Mouse (Mus musculus): ENCODE results near the gene Apol10b. TPM values are rescaled to one million over a fixed set of nuclear protein-coding genes. Genes with fewer than 3 reads are reported as not detected.
"Not testable (repeated sequence)": the region's sequence is repeated elsewhere in the genome, so short reads cannot be mapped to it uniquely, and the experiment has no call there.

Gene Apol10b
- 1 to 10 TPM; 2.1 to 9.7 (median 8.8) TPM for polyA plus RNA-seq (2017; shearing (Covaris generic))

DNA sequence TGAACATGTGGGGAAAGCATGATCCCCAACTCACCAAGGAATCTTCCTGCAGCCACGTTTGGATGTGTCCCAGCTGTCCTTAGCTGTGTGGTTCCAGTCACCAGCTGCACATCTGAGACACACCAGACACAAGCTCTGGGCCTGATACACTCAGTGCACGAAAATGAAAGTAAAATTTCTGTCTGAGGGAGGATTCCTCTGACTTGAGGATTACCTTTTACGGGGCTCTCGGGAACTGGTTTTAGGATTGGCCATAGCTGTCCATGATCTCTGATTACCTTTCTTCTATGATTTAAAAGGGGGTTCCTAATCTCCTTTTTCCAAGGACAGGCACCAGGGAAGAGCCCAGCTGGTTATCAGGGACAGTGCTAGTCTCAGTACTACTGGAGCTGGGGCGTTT is at the start of gene Apol10b:
TSS of gene Apol10b (minus strand) at position 165 of the 400 bp plus-strand sequence.
- no peak for ATAC-seq

DNA sequence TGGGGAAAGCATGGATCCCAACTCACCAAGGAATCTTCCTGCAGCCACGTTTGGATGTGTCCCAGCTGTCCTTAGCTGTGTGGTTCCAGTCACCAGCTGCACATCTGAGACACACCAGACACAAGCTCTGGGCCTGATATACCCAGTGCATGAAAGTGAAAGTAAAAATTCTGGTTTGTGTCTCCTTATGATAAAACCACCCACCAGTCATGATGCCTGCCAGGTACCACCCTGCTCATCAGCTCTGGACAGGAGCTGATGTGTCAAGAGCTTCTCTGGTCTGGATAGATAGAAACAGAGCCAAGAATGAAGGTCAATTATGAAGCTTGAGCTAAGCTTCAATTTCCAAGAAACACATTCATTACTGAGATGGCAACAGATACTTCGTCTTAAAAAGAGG is 47.3 kb upstream of the Apol10b start, which contains the start of gene Apol11b:
TSS of gene Apol11b (minus strand) at position 111 of the 400 bp plus-strand sequence.
- not testable (repeated sequence) for ATAC-seq

DNA sequence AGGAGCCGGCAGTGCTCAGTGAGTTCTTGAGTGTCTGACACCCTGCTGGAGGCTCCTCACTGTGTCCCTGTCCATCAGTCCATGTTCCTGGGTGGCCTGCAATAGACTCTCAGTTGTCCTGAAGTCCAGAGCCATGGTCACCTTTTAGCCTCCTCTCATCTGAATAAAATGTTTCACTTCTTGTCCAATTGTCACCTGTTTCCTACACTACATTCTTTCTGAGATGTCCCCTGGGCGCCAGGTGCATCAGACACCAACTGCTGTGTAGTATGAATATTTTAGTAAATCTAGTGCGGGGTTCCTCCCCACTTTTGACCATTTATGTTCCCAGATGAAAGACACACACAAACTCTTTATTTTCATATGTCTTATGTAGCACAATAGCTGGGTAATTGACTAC is 33.9 kb upstream of the Apol10b start:
- ATAC-seq, result not testable (repeated sequence)

DNA sequence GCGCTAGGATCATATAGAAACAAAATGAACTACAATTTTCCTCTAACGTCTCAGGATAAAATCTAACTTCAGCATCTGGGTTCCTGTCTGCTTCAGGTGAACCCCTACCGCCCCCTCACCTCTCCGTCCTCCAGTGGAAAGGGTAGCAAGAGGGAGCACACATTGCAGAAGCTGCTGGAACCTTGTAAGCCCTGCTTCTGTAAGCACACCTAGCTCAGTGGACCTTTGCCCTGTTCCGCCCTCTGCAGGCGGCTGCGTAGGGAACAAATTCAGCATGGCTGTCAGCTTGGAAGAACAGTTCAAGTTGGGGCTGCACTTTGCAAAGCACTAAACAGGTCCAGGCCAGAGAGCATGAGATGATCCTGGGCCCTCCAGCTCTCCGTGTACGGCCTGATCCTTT is 32.7 kb upstream of the Apol10b start:
- ATAC-seq, result not testable (repeated sequence)

DNA sequence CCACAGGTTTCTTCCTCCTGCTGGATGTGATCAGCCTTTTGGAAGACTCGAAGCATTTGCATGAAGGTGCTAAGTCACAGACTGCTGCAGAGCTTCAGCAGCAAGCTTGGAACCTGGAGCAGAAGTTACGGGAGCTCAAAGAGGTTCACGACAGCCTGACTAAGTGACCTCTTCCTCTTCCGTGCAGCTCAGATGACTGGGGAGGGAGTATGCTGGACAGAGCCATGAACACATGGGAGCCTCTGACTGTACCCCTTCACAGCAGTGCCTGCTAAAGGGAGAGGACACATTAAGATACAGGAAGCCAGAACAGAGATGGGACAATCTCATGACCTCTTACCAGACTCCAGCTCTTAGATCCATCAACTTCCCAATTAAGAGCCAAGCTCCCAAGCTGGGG is 30.5 kb upstream of the Apol10b start:
- ATAC-seq, result not testable (repeated sequence)

DNA sequence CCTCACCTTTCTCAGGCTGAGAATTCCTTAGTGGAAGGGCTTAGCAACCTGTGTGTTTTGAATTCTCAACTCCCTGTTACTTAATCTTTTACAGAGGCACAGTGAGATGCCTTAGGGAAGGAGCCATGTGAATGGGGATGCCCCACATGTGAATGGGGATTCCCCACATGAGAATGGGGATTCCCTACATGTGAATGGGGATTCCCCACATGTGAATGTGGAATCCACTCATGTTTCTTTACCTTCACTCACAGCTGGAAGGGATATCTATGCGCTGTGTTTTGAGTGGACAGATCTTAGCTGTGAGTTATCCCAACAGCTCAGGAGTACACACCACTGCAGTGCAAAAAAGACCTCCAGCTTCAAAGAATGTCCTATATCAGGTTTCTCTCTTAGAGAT is 28.8 kb upstream of the Apol10b start:
- no peak for ATAC-seq

DNA sequence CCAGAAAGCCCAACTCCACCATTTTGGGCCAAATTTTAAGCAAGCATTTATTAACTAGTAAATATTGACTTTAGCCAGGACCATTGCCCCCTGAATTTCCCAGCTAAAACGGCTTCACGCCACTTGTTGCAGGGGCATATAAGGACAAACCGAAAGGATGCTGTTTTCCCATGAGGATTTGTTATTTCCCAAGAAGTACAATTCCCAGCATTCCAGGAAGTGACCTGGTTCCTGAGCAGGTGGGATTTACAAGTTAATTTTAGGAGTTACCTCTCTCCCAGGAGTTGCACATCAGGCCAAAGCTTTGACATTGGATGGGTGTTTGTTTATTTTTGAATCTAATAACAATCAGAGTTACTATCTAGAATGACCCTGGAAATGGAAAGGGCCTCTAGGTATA is 10.1 kb upstream of the Apol10b start:
- ATAC-seq, result no peak

DNA sequence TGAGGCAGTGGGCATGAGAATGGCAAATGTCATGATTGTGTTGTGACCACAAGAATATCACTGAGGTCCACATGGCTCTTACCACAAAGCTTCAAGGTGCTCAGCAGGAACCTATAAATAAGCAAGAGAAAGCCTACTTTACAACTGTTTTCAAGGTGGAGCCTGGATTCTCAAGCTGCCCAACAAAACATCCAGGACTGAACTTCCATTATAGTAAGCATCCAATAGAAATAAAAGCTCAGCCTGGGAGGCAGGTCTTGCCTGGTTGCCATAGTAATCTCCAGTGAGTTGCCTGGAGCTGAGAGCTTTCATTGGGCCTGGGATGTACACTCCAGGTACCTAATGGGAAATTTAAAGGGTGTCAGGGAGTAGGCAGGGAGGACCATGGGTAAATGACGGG is 3.0 kb upstream of the Apol10b start, which contains the start of gene Gm36245:
TSS of gene Gm36245 (plus strand) at position 301 of the 400 bp plus-strand sequence.
- ATAC-seq, result no peak

DNA sequence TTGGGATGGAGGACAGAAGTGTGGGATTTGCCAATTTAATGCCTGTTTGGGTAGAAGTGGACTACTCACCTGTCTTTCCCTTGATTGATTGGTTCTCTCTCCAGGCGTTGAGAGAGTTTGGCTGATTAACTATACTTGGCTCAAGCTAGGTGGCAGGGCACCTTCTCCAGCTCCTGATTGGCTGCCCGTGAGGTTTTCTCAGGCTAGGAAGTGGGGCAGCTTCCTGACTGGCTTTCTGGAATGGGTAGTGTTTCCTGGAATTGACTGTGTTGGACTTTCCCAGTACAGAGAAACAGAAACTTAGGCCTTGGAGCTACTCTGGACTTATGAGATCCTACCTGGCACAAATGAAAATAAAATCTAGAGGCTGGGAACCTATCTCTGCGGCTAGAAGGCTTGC is 2.5 kb upstream of the Apol10b start:
- ATAC-seq, result no peak

DNA sequence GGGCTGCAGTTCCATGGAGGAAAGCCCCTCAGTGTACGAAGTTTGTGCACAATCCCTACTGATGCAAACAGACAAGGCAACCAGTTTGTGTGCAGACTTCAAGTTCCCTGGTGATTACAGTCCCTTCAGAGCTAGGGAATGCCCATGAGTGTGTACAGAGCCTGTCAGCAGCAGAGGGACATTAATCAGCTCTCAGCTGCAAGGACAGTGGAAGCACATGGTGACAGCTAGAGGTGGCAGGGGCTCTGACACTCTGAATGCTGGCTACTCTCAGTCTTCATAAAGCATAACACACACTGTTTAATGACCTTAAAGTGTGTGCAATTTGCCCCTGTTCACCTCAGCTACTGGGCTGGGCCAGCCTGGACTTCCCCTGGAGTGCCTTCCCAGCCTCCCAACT is 2.4 kb downstream of the Apol10b start:
- ATAC-seq, result no peak

DNA sequence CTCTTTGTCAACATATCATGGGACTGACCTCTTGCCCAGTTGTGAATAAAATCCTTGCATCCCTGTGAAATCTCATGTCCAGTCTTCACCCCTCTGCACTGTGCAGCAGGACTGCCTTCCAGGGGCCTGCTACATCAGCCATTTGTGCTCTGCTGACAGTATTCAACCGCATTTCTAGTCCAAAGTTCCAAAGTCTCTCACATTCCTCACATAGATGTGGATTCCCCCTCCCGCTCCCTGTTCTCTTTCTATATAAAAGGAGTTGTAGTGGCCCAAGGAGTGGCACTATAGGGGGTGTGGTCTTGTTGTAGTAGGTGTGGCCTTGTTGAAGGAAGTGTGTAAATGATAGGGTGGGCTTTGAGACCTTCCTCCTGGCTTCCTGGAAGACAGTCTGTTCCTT is 5.0 kb downstream of the Apol10b start:
- ATAC-seq, result no peak

DNA sequence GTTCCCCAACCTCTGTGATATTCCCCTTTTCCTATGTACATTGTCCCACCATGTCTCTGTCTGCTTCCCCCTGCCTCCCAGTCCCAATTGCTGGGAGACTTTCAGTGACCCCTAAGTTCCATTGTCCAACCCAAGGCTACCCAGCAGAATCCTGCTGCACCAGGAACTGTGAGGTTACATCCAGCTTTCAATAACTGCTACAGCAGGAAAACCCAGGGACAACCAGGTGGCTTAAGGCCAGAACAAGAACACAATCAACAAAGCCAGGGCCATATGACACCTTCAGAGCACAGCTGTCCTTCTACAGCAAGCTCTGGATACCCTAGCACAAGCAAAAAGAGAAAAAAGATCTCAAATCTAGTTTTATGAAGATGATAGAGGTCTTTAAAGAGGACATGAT is 6.9 kb downstream of the Apol10b start:
- ATAC-seq, result no peak

DNA sequence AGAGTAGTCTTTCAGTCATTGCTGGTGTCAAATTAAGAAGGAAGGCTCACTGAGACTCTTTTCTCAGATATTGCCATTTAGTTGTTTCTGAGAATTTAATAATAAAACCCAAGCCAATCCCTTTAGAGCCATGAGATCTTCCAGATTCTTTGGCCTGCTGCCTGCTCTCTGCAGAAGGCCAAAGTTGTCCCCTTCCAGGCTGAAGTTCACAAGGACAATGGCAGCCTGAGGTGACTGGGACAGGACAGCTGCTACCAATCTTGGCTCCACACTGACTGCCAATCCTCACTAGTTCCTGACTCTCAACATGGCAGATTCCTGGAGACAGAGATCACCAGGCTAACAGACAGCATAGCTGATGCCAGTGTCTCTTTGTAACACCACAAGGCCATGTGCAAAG is 8.9 kb downstream of the Apol10b start:
- no peak for ATAC-seq

DNA sequence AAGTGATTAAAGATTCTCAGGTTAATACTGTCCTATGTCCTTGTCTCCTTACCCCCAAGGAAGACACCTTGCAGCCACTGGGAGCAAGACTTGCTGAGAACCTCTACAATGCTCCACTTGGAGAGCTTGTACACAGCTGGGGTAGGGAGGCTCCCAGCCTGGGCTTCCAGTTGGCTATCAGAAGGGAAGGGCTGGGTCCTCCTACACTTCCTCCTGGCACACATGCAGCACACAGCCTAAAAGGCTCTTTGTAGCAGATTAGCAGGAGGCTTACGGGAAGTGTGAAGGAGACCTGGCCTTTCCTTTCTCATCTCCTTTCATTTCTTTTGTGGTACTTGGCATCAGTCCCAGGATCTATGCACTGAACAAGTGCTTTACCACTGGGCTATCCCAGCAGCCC is 14.2 kb downstream of the Apol10b start:
- ATAC-seq, result no peak

DNA sequence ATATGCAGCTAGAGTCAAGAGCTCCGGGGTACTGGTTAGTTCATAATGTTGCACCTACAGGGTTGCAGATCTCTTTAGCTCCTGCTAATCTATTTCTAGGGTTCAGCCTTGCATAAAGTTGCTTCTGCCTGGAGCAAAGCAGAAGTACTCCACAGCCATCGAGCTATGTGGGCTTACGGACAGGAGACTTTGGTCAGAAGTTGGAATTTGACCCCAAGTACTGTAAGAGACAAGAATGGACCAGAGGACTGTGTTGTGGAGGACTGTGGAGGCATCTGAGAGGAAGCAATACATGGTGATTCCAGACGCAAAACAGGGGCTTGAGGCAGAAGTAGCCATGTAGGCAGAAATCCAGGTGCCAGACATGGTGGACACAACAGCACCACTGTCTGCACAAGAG is 16.6 kb downstream of the Apol10b start:
- ATAC-seq, result no peak

DNA sequence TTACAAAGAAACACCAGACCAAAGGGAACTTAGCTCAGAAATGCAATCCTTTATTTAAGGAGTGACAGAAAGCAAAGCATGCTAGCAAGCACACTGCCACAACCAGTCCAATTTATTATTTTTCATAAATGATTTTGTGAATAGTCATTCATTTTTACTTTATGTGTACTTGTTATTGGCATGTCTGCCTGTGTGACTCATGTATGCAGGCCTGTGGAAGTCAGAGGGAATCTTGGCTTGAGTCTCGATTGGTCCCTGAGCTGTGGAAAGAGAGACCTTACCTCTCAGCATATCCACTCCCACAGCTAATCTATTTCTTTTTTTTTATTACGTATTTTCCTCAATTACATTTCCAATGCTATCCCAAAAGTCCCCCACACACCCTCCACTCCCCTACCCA is 17.1 kb downstream of the Apol10b start:
- ATAC-seq, result no peak

DNA sequence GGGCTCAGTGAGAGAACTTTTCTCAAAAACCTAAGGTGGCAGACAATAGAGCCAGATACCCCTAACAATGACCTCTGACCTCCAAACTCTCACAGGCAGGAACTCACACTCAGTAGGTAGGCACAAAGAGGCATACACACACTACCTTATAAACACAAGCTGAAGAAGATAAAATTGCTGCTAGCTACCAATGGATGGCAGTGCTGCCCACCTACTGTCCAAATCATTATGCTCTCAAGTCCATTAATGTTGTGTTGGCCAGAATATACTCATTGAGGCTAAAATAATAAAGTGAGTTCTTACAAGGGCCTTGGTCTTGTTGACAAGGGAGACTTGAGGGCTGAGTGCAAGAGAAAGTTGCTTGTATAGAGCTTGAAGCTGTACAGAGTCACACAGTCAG is 32.7 kb downstream of the Apol10b start:
- ATAC-seq, result no peak

DNA sequence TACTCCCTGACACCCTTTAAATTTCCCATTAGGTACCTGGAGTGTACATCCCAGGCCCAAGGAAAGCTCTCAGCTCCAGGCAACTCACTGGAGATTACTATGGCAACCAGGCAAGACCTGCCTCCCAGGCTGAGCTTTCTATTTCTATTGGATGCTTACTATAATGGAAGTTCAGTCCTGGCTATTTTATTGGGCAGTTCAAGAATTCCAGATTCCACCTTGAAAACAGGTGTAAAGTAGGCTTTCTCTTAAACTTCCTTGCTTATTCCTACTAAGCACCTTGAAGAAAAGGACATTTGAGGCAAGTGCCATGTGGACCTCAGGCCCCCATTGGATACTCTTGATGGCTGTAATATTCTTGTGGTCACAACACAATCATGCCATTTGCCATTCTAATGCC is 34.1 kb downstream of the Apol10b start, which contains the start of gene 1700025B11Rik:
TSS of gene 1700025B11Rik (minus strand) at position 101 of the 400 bp plus-strand sequence.
- no peak for ATAC-seq

DNA sequence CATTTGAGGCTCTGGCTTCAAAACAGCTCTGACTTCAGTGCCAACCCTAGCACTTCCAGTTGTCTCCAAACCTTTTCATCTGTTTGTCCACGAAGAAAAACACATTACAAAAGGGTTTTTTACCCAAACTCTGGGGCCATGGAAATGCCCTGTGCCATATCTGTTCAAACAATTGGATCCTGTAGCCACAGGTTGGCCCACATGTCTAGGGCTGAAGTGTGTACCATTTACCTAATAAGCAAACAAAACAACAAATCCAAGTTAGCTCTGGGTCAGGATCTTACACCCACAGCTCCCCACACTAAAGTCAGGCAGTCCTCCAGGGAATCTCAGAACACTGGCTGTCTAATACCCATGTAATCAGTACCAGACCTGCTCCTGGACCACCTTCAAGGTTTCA is 56.7 kb downstream of the Apol10b start:
- ATAC-seq, result not testable (repeated sequence)

Other genes starting within 250 kb of the Apol10b start
- gene Apol7a, start 197.0 kb downstream of the Apol10b start, polyA plus RNA-seq (2017; shearing (Covaris generic)), result not detected
- gene Apol9a, start 185.0 kb downstream of the Apol10b start, polyA plus RNA-seq (2017; shearing (Covaris generic)), result 10 to 100 TPM in 1 of 3 experiments, 1 to 10 TPM in 1, under 1 TPM in 1; 0.49 to 10.2 (median 6.8) TPM
- gene Apol7b, start 148.6 kb downstream of the Apol10b start, polyA plus RNA-seq (2017; shearing (Covaris generic)), result 1 to 10 TPM in 1 of 3 experiments, under 1 TPM in 1, not detected in 1; 0.60 to 1.2 TPM
- not detected for gene Apol10a, start 119.1 kb downstream of the Apol10b start, polyA plus RNA-seq (2017; shearing (Covaris generic))
- not detected for gene Apol11a, start 87.9 kb downstream of the Apol10b start, polyA plus RNA-seq (2017; shearing (Covaris generic))
- gene Apol7c, start 62.8 kb downstream of the Apol10b start, polyA plus RNA-seq (2017; shearing (Covaris generic)), result 1 to 10 TPM in 1 of 3 experiments, not detected in 2; 1.9 TPM
- not detected for gene 1700025B11Rik, start 34.2 kb downstream of the Apol10b start, polyA plus RNA-seq (2017; shearing (Covaris generic))
- not detected for gene Gm36245, start 3.1 kb upstream of the Apol10b start, polyA plus RNA-seq (2017; shearing (Covaris generic))
- under 1 TPM in 2 of 3 experiments, not detected in 1; 0.29 to 0.71 TPM for gene Apol11b, start 47.2 kb upstream of the Apol10b start, polyA plus RNA-seq (2017; shearing (Covaris generic))
- gene Apol7e, start 102.7 kb upstream of the Apol10b start, polyA plus RNA-seq (2017; shearing (Covaris generic)), result 100 to 1,000 TPM in 1 of 3 experiments, 10 to 100 TPM in 2; 64.9 to 108 (median 93.0) TPM
- gene Apol9b, start 132.9 kb upstream of the Apol10b start, polyA plus RNA-seq (2017; shearing (Covaris generic)), result 10 to 100 TPM in 2 of 3 experiments, 1 to 10 TPM in 1; 8.5 to 51.6 (median 42.3) TPM
- 1 to 10 TPM in 1 of 3 experiments, not detected in 2; 1.2 TPM for gene Apol8, start 160.9 kb upstream of the Apol10b start, polyA plus RNA-seq (2017; shearing (Covaris generic))
- 100 to 1,000 TPM; 218 to 293 (median 259) TPM for gene Myh9, start 246.1 kb upstream of the Apol10b start, polyA plus RNA-seq (2017; shearing (Covaris generic))